Mouse (Mus musculus): ENCODE data around the gene Sgca. TPM values are rescaled to one million over a fixed set of nuclear protein-coding genes. Genes with fewer than 3 reads are reported as not detected.

Sgca gene
- polyA plus RNA-seq, 1 experiment from 2014 or later: 0.60 TPM

GRCm38 (mm10) chr11:94998041-94998531 lies 22.0 kb upstream of the Sgca start:
- Histone ChIP-seq H3K4me2 (ENCODE audit: low read depth, severe bottlenecking) (0 out of 2 replicates have a peak overlapping the region, but pooled peaks have one; percentile 7), H3K4me1 (ENCODE audit: control insufficient read depth, insufficient read depth, low read length) (peaks cover 33% of the 10 kb centered on the region), H3K27ac (replicated peaks; ENCODE audit: low read depth, low read length) (no peak overlapping the region), H3K36me3 (ENCODE audit: control insufficient read depth, insufficient read depth, low read length) (peaks cover 44% of the 10 kb centered on the region), H3K4me3 (ENCODE audit: low read depth, low read length) (peak overlapping the region; percentile 3; the same call in 1 of the 2 replicates), H3K9ac (ENCODE audit: low read length) (no peak overlapping the region), H3K9me3 (ENCODE audit: control insufficient read depth, low read length) (no peaks in the 10 kb centered on the region), H3K27me3 (ENCODE audit: control insufficient read depth, insufficient read depth, low read length) (no peaks in the 10 kb centered on the region)
- WGBS: 91% methylated on average over 16 of the region's 16 CpGs
- ATAC-seq (ENCODE audit: insufficient number of reproducible peaks, low FRiP score, low TSS enrichment, low read depth): no peak
- no peak for DNase-seq (ENCODE audit: low spot score)

GRCm38 (mm10) chr11:94997596-94997995 lies 21.5 kb upstream of the Sgca start:
- Histone ChIP-seq H3K4me2 (ENCODE audit: low read depth, severe bottlenecking) (no peak overlapping the region), H3K4me1 (ENCODE audit: control insufficient read depth, insufficient read depth, low read length) (peaks cover 38% of the 10 kb centered on the region), H3K36me3 (ENCODE audit: control insufficient read depth, insufficient read depth, low read length) (peaks cover 42% of the 10 kb centered on the region), H3K9me3 (ENCODE audit: control insufficient read depth, low read length) (no peaks in the 10 kb centered on the region), H3K27me3 (ENCODE audit: control insufficient read depth, insufficient read depth, low read length) (no peaks in the 10 kb centered on the region), H3K27ac (replicated peaks; ENCODE audit: low read depth, low read length) (no peak overlapping the region), H3K4me3 (ENCODE audit: low read depth, low read length) (no peak overlapping the region), H3K9ac (ENCODE audit: low read length) (no peak overlapping the region)
- WGBS: 67% methylated on average over 5 of the region's 5 CpGs
- DNase-seq (ENCODE audit: low spot score): no peak
- no peak for ATAC-seq (ENCODE audit: insufficient number of reproducible peaks, low FRiP score, low TSS enrichment, low read depth)

- H3K27ac ChIP-seq (replicated peaks; ENCODE audit: low read depth, low read length): no peak overlapping the region
- 93% methylated on average over 6 of the region's 6 CpGs for WGBS
- H3K4me3 ChIP-seq (ENCODE audit: low read depth, low read length): no peak overlapping the region
- H3K27me3 ChIP-seq (ENCODE audit: control insufficient read depth, insufficient read depth, low read length): no peaks in the 10 kb centered on the region
- DNase-seq (ENCODE audit: low spot score) (no peak), ATAC-seq (ENCODE audit: insufficient number of reproducible peaks, low FRiP score, low TSS enrichment, low read depth) (no peak)
- peaks cover 36% of the 10 kb centered on the region for H3K36me3 ChIP-seq (ENCODE audit: control insufficient read depth, insufficient read depth, low read length)
- H3K4me1 ChIP-seq (ENCODE audit: control insufficient read depth, insufficient read depth, low read length): peaks cover 43% of the 10 kb centered on the region
- H3K4me2 ChIP-seq (ENCODE audit: low read depth, severe bottlenecking): no peak overlapping the region
- H3K9me3 ChIP-seq (ENCODE audit: control insufficient read depth, low read length): no peaks in the 10 kb centered on the region
- H3K9ac ChIP-seq (ENCODE audit: low read length): no peak overlapping the region
Observed at GRCm38 (mm10) chr11:94996984-94997383, 20.9 kb upstream of the Sgca start.

- Histone ChIP-seq H3K27me3 (ENCODE audit: control insufficient read depth, insufficient read depth, low read length) (no peaks in the 10 kb centered on the region), H3K9ac (ENCODE audit: low read length) (no peak overlapping the region), H3K9me3 (ENCODE audit: control insufficient read depth, low read length) (no peaks in the 10 kb centered on the region), H3K4me1 (ENCODE audit: control insufficient read depth, insufficient read depth, low read length) (peaks cover 43% of the 10 kb centered on the region), H3K27ac (replicated peaks; ENCODE audit: low read depth, low read length) (no peak overlapping the region), H3K4me2 (ENCODE audit: low read depth, severe bottlenecking) (no peak overlapping the region), H3K36me3 (ENCODE audit: control insufficient read depth, insufficient read depth, low read length) (peaks cover 30% of the 10 kb centered on the region), H3K4me3 (ENCODE audit: low read depth, low read length) (no peak overlapping the region)
- 88% methylated on average over 8 of the region's 8 CpGs for WGBS
- DNase-seq (ENCODE audit: low spot score): no peak
- ATAC-seq (ENCODE audit: insufficient number of reproducible peaks, low FRiP score, low TSS enrichment, low read depth): no peak
Observed at GRCm38 (mm10) chr11:94996101-94996500, 20.0 kb upstream of the Sgca start.

GRCm38 (mm10) chr11:94994947-94995772 lies 19.0 kb upstream of the Sgca start:
- WGBS: 88% methylated on average over 11 of the region's 11 CpGs
- Histone ChIP-seq H3K9me3 (ENCODE audit: control insufficient read depth, low read length) (no peaks in the 10 kb centered on the region), H3K4me1 (ENCODE audit: control insufficient read depth, insufficient read depth, low read length) (peaks cover 40% of the 10 kb centered on the region), H3K4me3 (ENCODE audit: low read depth, low read length) (0 out of 2 replicates have a peak overlapping the region, but pooled peaks have one; percentile 95), H3K27me3 (ENCODE audit: control insufficient read depth, insufficient read depth, low read length) (no peaks in the 10 kb centered on the region), H3K9ac (ENCODE audit: low read length) (no peak overlapping the region), H3K4me2 (ENCODE audit: low read depth, severe bottlenecking) (peak overlapping the region; percentile 96), H3K27ac (replicated peaks; ENCODE audit: low read depth, low read length) (no peak overlapping the region), H3K36me3 (ENCODE audit: control insufficient read depth, insufficient read depth, low read length) (peaks cover 23% of the 10 kb centered on the region)
- ATAC-seq (ENCODE audit: insufficient number of reproducible peaks, low FRiP score, low TSS enrichment, low read depth) (no peak), DNase-seq (ENCODE audit: low spot score) (no peak)

- 60% methylated on average over 10 of the region's 10 CpGs for WGBS
Observed at GRCm38 (mm10) chr11:94994208-94994814, 18.2 kb upstream of the Sgca start.

GRCm38 (mm10) chr11:94992754-94993606 lies 16.9 kb upstream of the Sgca start:
- 2% methylated on average over 22 of the region's 22 CpGs for WGBS
- no peak overlapping the region for H3K27ac ChIP-seq (replicated peaks; ENCODE audit: low read depth, low read length)

More at GRCm38 (mm10) chr11:94994208-94994814, 18.2 kb upstream of the Sgca start:
- peak overlapping the region; percentile 95; the same call in 1 of the 2 replicates for H3K4me3 ChIP-seq (ENCODE audit: low read depth, low read length)
- H3K36me3 ChIP-seq (ENCODE audit: control insufficient read depth, insufficient read depth, low read length): peaks cover 19% of the 10 kb centered on the region
- H3K4me1 ChIP-seq (ENCODE audit: control insufficient read depth, insufficient read depth, low read length): peaks cover 44% of the 10 kb centered on the region
- H3K9me3 ChIP-seq (ENCODE audit: control insufficient read depth, low read length): no peaks in the 10 kb centered on the region
- H3K4me2 ChIP-seq (ENCODE audit: low read depth, severe bottlenecking): peak overlapping the region; percentile 96
- peak overlapping the region; percentile 23 for H3K9ac ChIP-seq (ENCODE audit: low read length)
- DNase-seq (ENCODE audit: low spot score): no peak
- ATAC-seq (ENCODE audit: insufficient number of reproducible peaks, low FRiP score, low TSS enrichment, low read depth): no peak
- H3K27ac ChIP-seq (replicated peaks; ENCODE audit: low read depth, low read length): peak overlapping the region; percentile 30; the same call in 1 of the 2 replicates
- no peaks in the 10 kb centered on the region for H3K27me3 ChIP-seq (ENCODE audit: control insufficient read depth, insufficient read depth, low read length)

GRCm38 (mm10) chr11:94992480-94992753 lies 16.3 kb upstream of the Sgca start:
- no peaks in the 10 kb centered on the region for H3K27me3 ChIP-seq (ENCODE audit: control insufficient read depth, insufficient read depth, low read length)
- peaks cover 55% of the 10 kb centered on the region for H3K4me1 ChIP-seq (ENCODE audit: control insufficient read depth, insufficient read depth, low read length)
- no peak for ATAC-seq (ENCODE audit: insufficient number of reproducible peaks, low FRiP score, low TSS enrichment, low read depth)
- WGBS: under 1% methylated on average over 20 of the region's 20 CpGs
- peak overlapping the region; percentile 96 for H3K4me2 ChIP-seq (ENCODE audit: low read depth, severe bottlenecking)
- H3K4me3 ChIP-seq (ENCODE audit: low read depth, low read length): peak overlapping the region; percentile 95
- peak overlapping the region; percentile 93 for H3K9ac ChIP-seq (ENCODE audit: low read length)
- no peak overlapping the region; the same call in 1 of the 2 replicates for H3K27ac ChIP-seq (replicated peaks; ENCODE audit: low read depth, low read length)
- H3K9me3 ChIP-seq (ENCODE audit: control insufficient read depth, low read length): no peaks in the 10 kb centered on the region
- peaks cover 14% of the 10 kb centered on the region for H3K36me3 ChIP-seq (ENCODE audit: control insufficient read depth, insufficient read depth, low read length)
- DNase-seq (ENCODE audit: low spot score): peak; percentile 29

More at GRCm38 (mm10) chr11:94992754-94993606, 16.9 kb upstream of the Sgca start:
- no peak for ATAC-seq (ENCODE audit: insufficient number of reproducible peaks, low FRiP score, low TSS enrichment, low read depth)
- Histone ChIP-seq H3K9me3 (ENCODE audit: control insufficient read depth, low read length) (no peaks in the 10 kb centered on the region), H3K27me3 (ENCODE audit: control insufficient read depth, insufficient read depth, low read length) (no peaks in the 10 kb centered on the region), H3K36me3 (ENCODE audit: control insufficient read depth, insufficient read depth, low read length) (peaks cover 15% of the 10 kb centered on the region), H3K4me1 (ENCODE audit: control insufficient read depth, insufficient read depth, low read length) (peaks cover 55% of the 10 kb centered on the region), H3K9ac (ENCODE audit: low read length) (peak overlapping the region; percentile 93), H3K4me2 (ENCODE audit: low read depth, severe bottlenecking) (peak overlapping the region; percentile 96), H3K4me3 (ENCODE audit: low read depth, low read length) (peak overlapping the region; percentile 95)
- peak; percentile 58 for DNase-seq (ENCODE audit: low spot score)

Measured in limb, embryonic 11.5 days (tissue).